Mouse (Mus musculus) left cerebral cortex, adult 6 months (tissue): ENCODE results near the gene Chrna9. TPM values are rescaled to one million over a fixed set of nuclear protein-coding genes. Genes with fewer than 3 reads are reported as not detected.

Experiments
- long read RNA-seq, 2 experiments: library from polyadenylated mRNA; unstranded; transcript quantifications; one replicate each; pipeline ENCODE4 v2.0.0; 2019 to 2020
- polyA plus RNA-seq: library from polyadenylated mRNA; unstranded; fragments of <200 nt; fragmentation: Nextera tagmentation; gene quantifications from 2 replicates; pipeline ENCODE4 v1.2.3, GENCODE M21; 2021

Gene Chrna9
- not detected in 2 replicates for polyA plus RNA-seq
- long read RNA-seq, experiment 1, partial matches to known transcripts: 0 of 1 reads
- long read RNA-seq, experiment 1, other reads (novel, unspliced or antisense): 1 of 1 reads
- long read RNA-seq, experiment 2: 0 reads

GRCm38 (mm10) chr5:65934783-65935182 lies at the start of gene Chrna9:
Gene Chrna9, plus strand, starts transcription at chr5:65934921.

GRCm38 (mm10) chr5:66004134-66004925 lies 69.6 kb downstream of the Chrna9 start, which contains the start of gene 9130230L23Rik:
Gene 9130230L23Rik, minus strand, starts transcription at chr5:66004285.

Other genes starting within 250 kb of the Chrna9 start
- 6.0 and 18.4 TPM in 2 replicates for gene Pds5a, start 236.6 kb upstream of the Chrna9 start, polyA plus RNA-seq
- gene N4bp2, start 171.4 kb upstream of the Chrna9 start, polyA plus RNA-seq: 0.88 and 0.99 TPM in 2 replicates
- 1.1 and 1.4 TPM in 2 replicates for gene Rhoh, start 73.7 kb upstream of the Chrna9 start, polyA plus RNA-seq
- not detected in 2 replicates for gene 9130230L23Rik, start 69.4 kb downstream of the Chrna9 start, polyA plus RNA-seq
- gene Rbm47, start 238.2 kb downstream of the Chrna9 start, polyA plus RNA-seq: 0.32 and 0.40 TPM in 2 replicates